Mouse (Mus musculus): ENCODE data around the gene Arvcf. TPM values are rescaled to one million over a fixed set of nuclear protein-coding genes. Genes with fewer than 3 reads are reported as not detected.
A peak's percentile ranks its signal among the peaks of the same experiment; 100 is the strongest.

Arvcf gene
- total RNA-seq, 2 experiments from 2014 or later, result 36.2 to 37.7 TPM

- no peak for DNase-seq
These were observed 82.7 kb downstream of the Arvcf start for GRCm38 (mm10) chr16:18430641-18431212.

- DNase-seq, result no peak
These were observed 85.4 kb downstream of the Arvcf start for GRCm38 (mm10) chr16:18433341-18433920.

- DNase-seq, result no peak
These were observed 88.1 kb downstream of the Arvcf start for GRCm38 (mm10) chr16:18436128-18436527.

- peak; percentile 94 to 97 for DNase-seq
These were observed 95.4 kb downstream of the Arvcf start for GRCm38 (mm10) chr16:18443385-18443841.

- no peak for DNase-seq
These were observed 99.3 kb downstream of the Arvcf start for GRCm38 (mm10) chr16:18447243-18447642.

GRCm38 (mm10) chr16:18448104-18448503, 100.1 kb downstream of the Arvcf start:
- DNase-seq, result no peak

GRCm38 (mm10) chr16:18449005-18449404, 101.0 kb downstream of the Arvcf start:
- DNase-seq, result no peak

- DNase-seq, result peak; percentile 70 to 71
These were observed 103.7 kb downstream of the Arvcf start for GRCm38 (mm10) chr16:18451486-18452181.

GRCm38 (mm10) chr16:18452361-18452862, 104.4 kb downstream of the Arvcf start:
- peak; percentile 47 to 61 for DNase-seq

GRCm38 (mm10) chr16:18453846-18454245, 105.9 kb downstream of the Arvcf start:
- no peak for DNase-seq

GRCm38 (mm10) chr16:18455407-18455806, 107.4 kb downstream of the Arvcf start:
- no peak for DNase-seq

Small RNAs within 50 kb of the gene (microRNA-seq; reads per million reads assigned to microRNA genes)
- gene Gm26219 (0 reads per million in 2 experiments), gene Mir185 (1,434 to 2,228 reads per million in 2 experiments)

Other genes with a start within 250 kb of the Arvcf start
- gene Rtn4r, start 220.5 kb upstream of the Arvcf start, total RNA-seq (2021), result 100 to 1,000 TPM in 1 of 2 experiments, 10 to 100 TPM in 1; 96.1 to 105 TPM
- not detected for gene Ccdc188, start 130.3 kb upstream of the Arvcf start, total RNA-seq (2021)
- 10 to 100 TPM; 68.5 to 70.0 TPM for gene Zdhhc8, start 113.0 kb upstream of the Arvcf start, total RNA-seq (2021)
- 10 to 100 TPM; 48.9 to 64.1 TPM for gene Trmt2a, start 99.5 kb upstream of the Arvcf start, total RNA-seq (2021)
- 10 to 100 TPM; 85.1 to 90.7 TPM for gene Ranbp1, start 99.5 kb upstream of the Arvcf start, total RNA-seq (2021)
- not detected for gene Gm49776, start 89.9 kb upstream of the Arvcf start, total RNA-seq (2021)
- gene Dgcr8, start 58.9 kb upstream of the Arvcf start, total RNA-seq (2021), result 10 to 100 TPM; 45.1 to 50.2 TPM
- 100 to 1,000 TPM; 124 to 125 TPM for gene Tango2, start 79 bp upstream of the Arvcf start, total RNA-seq (2021)
- 10 to 100 TPM; 19.6 to 21.7 TPM for gene Txnrd2, start 78.2 kb downstream of the Arvcf start, total RNA-seq (2021)
- gene Comt, start 78.7 kb downstream of the Arvcf start, total RNA-seq (2021), result 10 to 100 TPM; 66.3 to 68.1 TPM
- gene Gnb1l, start 150.5 kb downstream of the Arvcf start, total RNA-seq (2021), result 1 to 10 TPM; 6.6 to 6.9 TPM
- gene Rtl10, start 150.7 kb downstream of the Arvcf start, total RNA-seq (2021), result 10 to 100 TPM; 10.0 to 11.5 TPM
- 1 to 10 TPM; 1.3 to 1.5 TPM for gene Tbx1, start 242.5 kb downstream of the Arvcf start, total RNA-seq (2021)